Mouse (Mus musculus): ENCODE measurements around the gene Arl16.

- TF ChIP-seq CTCF (conservative IDR thresholded peaks at IDR 0.05; ENCODE audit: low read length), result no peak
- no peak for TF ChIP-seq POU5F1 (IDR thresholded peaks at IDR 0.05; ENCODE audit: borderline replicate concordance, low read length)
Measured at GRCm38 (mm10) chr11:120485251-120485650, 17.8 kb upstream of the Arl16 start.
